10 mouse cellular contexts compared by ENCODE assay signal in genomic region chr13:89551502-89551901, GRCm38 (mm10). TPM values are rescaled to one million over a fixed set of nuclear protein-coding genes. Genes with fewer than 3 reads are reported as not detected.
A peak's percentile ranks its signal among the peaks of the same experiment; 100 is the strongest.
DNase-seq lines count a peak whose midpoint lies in the region; ATAC-seq and TF ChIP-seq lines count a peak whose summit lies in the region.
"Had no signal": no experiment of that assay in that cellular context is flagged by ENCODE, and none has a peak within 500 bp of the region (broad histone marks: within the 10 kb centered on the region; RNA-seq: fewer than 3 reads in every experiment).

No protein-coding gene starts in this region.

- 23% methylated on average over 1 of the region's 1 CpGs for WGBS in hindbrain, embryonic 11.5 days
- 18% methylated on average over 1 of the region's 1 CpGs for WGBS in hindbrain, embryonic 10.5 days
- 5% methylated on average over 1 of the region's 1 CpGs for WGBS in liver, postnatal 0 days (ENCODE audit: insufficient replicate concordance)
- 16% methylated on average over 1 of the region's 1 CpGs for WGBS in liver, embryonic 11.5 days
- 21% methylated on average over 1 of the region's 1 CpGs for WGBS in embryonic facial prominence, embryonic 10.5 days

- ATAC-seq in hindbrain, embryonic 11.5 days (ENCODE audit: low FRiP score) = no peak
- no peak for ATAC-seq in liver, postnatal 0 days
- no peak for ATAC-seq in liver, embryonic 11.5 days (replicated peaks; ENCODE audit: low FRiP score)

- H3K27ac ChIP-seq in hindbrain, embryonic 11.5 days (ENCODE audit: low read depth, low read length) = no peak overlapping the region
- H3K27ac ChIP-seq in hindbrain, embryonic 10.5 days = no peak overlapping the region
- no peak overlapping the region for H3K27ac ChIP-seq in liver, postnatal 0 days (ENCODE audit: low read depth)
- no peak overlapping the region for H3K27ac ChIP-seq in liver, embryonic 11.5 days (ENCODE audit: low read depth, low read length)
- H3K27ac ChIP-seq in embryonic facial prominence, embryonic 10.5 days (replicated peaks) = no peak overlapping the region

- no peak overlapping the region for H3K4me3 ChIP-seq in hindbrain, embryonic 11.5 days (ENCODE audit: low read depth, low read length)
- H3K4me3 ChIP-seq in hindbrain, embryonic 10.5 days = no peak overlapping the region
- H3K4me3 ChIP-seq in liver, postnatal 0 days (ENCODE audit: low read depth, low read length) = no peak overlapping the region
- H3K4me3 ChIP-seq in liver, embryonic 11.5 days (ENCODE audit: low read depth, low read length) = no peak overlapping the region
- H3K4me3 ChIP-seq in E14TG2a.4 (replicated peaks; ENCODE audit: low read length) = no peak overlapping the region
- H3K4me3 ChIP-seq in embryonic facial prominence, embryonic 10.5 days = no peak overlapping the region
- H3K4me3 ChIP-seq: megakaryocyte, embryonic 14.5 days had no signal

- no peaks in the 10 kb centered on the region for H3K27me3 ChIP-seq in hindbrain, embryonic 11.5 days (ENCODE audit: control insufficient read depth, insufficient read depth, low read length)
- no peaks in the 10 kb centered on the region for H3K27me3 ChIP-seq in hindbrain, embryonic 10.5 days (ENCODE audit: insufficient read depth, poor library complexity, severe bottlenecking)
- H3K27me3 ChIP-seq in liver, postnatal 0 days (ENCODE audit: insufficient read depth, low read length) = no peaks in the 10 kb centered on the region
- no peaks in the 10 kb centered on the region for H3K27me3 ChIP-seq in liver, embryonic 11.5 days (replicated peaks; ENCODE audit: control insufficient read depth, insufficient read depth, low read length)
- H3K27me3 ChIP-seq in E14TG2a.4 (ENCODE audit: insufficient read depth, low read length) = no peaks in the 10 kb centered on the region
- no peaks in the 10 kb centered on the region for H3K27me3 ChIP-seq in embryonic facial prominence, embryonic 10.5 days (replicated peaks; ENCODE audit: low read depth, poor library complexity, severe bottlenecking)
- H3K27me3 ChIP-seq: megakaryocyte, embryonic 14.5 days had no signal

- no peaks in the 10 kb centered on the region for H3K9me3 ChIP-seq in hindbrain, embryonic 11.5 days (ENCODE audit: control insufficient read depth, low read length)
- H3K9me3 ChIP-seq in hindbrain, embryonic 10.5 days = no peaks in the 10 kb centered on the region
- no peaks in the 10 kb centered on the region for H3K9me3 ChIP-seq in liver, postnatal 0 days (ENCODE audit: low read length)
- no peaks in the 10 kb centered on the region for H3K9me3 ChIP-seq in liver, embryonic 11.5 days (ENCODE audit: control insufficient read depth, low read length)
- H3K9me3 ChIP-seq in E14TG2a.4 (ENCODE audit: low read length) = no peaks in the 10 kb centered on the region
- no peaks in the 10 kb centered on the region for H3K9me3 ChIP-seq in embryonic facial prominence, embryonic 10.5 days
- H3K9me3 ChIP-seq: megakaryocyte, embryonic 14.5 days had no signal

- no peaks in the 10 kb centered on the region for H3K36me3 ChIP-seq in hindbrain, embryonic 11.5 days (ENCODE audit: control insufficient read depth, insufficient read depth, low read length)
- no peaks in the 10 kb centered on the region for H3K36me3 ChIP-seq in hindbrain, embryonic 10.5 days
- no peaks in the 10 kb centered on the region for H3K36me3 ChIP-seq in liver, postnatal 0 days (replicated peaks; ENCODE audit: insufficient read depth, low read length)
- no peaks in the 10 kb centered on the region for H3K36me3 ChIP-seq in liver, embryonic 11.5 days (ENCODE audit: control insufficient read depth, insufficient read depth, low read length)
- no peaks in the 10 kb centered on the region for H3K36me3 ChIP-seq in E14TG2a.4 (ENCODE audit: insufficient read depth, low read length)
- no peaks in the 10 kb centered on the region for H3K36me3 ChIP-seq in embryonic facial prominence, embryonic 10.5 days (replicated peaks)

- TF ChIP-seq CTCF in liver, postnatal 0 days (IDR thresholded peaks at IDR 0.05; ENCODE audit: low read depth) = peak; percentile 67
- peak; percentile 68 for TF ChIP-seq CTCF in E14TG2a.4 (conservative IDR thresholded peaks at IDR 0.05; ENCODE audit: low read length)

- H3K4me2 ChIP-seq in hindbrain, embryonic 11.5 days (replicated peaks; ENCODE audit: low read depth, low read length) = no peak overlapping the region
- no peak overlapping the region for H3K4me2 ChIP-seq in liver, postnatal 0 days (ENCODE audit: low read depth, low read length)
- H3K4me2 ChIP-seq in liver, embryonic 11.5 days = no peak overlapping the region

- H3K9ac ChIP-seq in hindbrain, embryonic 11.5 days (ENCODE audit: low read depth, low read length) = no peak overlapping the region
- H3K9ac ChIP-seq in liver, postnatal 0 days (replicated peaks) = no peak overlapping the region
- no peak overlapping the region for H3K9ac ChIP-seq in liver, embryonic 11.5 days (ENCODE audit: low read depth, low read length)

- no peak for TF ChIP-seq EP300 in liver, postnatal 0 days (IDR thresholded peaks at IDR 0.05; ENCODE audit: low read depth)

- no peaks in the 10 kb centered on the region for H3K4me1 ChIP-seq in hindbrain, embryonic 11.5 days (replicated peaks; ENCODE audit: control insufficient read depth, insufficient read depth, low read length)
- H3K4me1 ChIP-seq in hindbrain, embryonic 10.5 days (replicated peaks) = no peaks in the 10 kb centered on the region
- H3K4me1 ChIP-seq in liver, postnatal 0 days (ENCODE audit: insufficient read depth) = no peaks in the 10 kb centered on the region
- H3K4me1 ChIP-seq in liver, embryonic 11.5 days (replicated peaks; ENCODE audit: control insufficient read depth, insufficient read depth, low read length) = no peaks in the 10 kb centered on the region
- H3K4me1 ChIP-seq in E14TG2a.4 (replicated peaks; ENCODE audit: low read depth, low read length) = no peaks in the 10 kb centered on the region
- peaks cover 4% of the 10 kb centered on the region for H3K4me1 ChIP-seq in embryonic facial prominence, embryonic 10.5 days
- H3K4me1 ChIP-seq: megakaryocyte, embryonic 14.5 days had no signal

- DNase-seq in hindbrain, embryonic 11.5 days (ENCODE audit: low spot score) = peak; percentile 53
- DNase-seq in hindbrain, embryonic 10.5 days (ENCODE audit: low spot score) = no peak
- no peak for DNase-seq in liver, postnatal 0 days
- no peak for DNase-seq in liver, embryonic 11.5 days (ENCODE audit: low spot score)
- DNase-seq in embryonic facial prominence, embryonic 10.5 days (ENCODE audit: low spot score) = peak; percentile 14
- DNase-seq in gastrocnemius, adult 18-20 months (ENCODE audit: low spot score) = no peak
- no peak for DNase-seq in spleen, adult 18-20 months
- DNase-seq: thymus, postnatal 14 days had no signal

RNA-seq across cellular contexts. Expression of gene Hapln1, which starts 11.9 kb away (rescaled TPM):
- polyA plus RNA-seq in hindbrain, embryonic 11.5 days (2014; fragmentation: Nextera tagmentation; extraction: Ambion mirVana) = 12.3 and 15.3 TPM in 2 replicates
- 16.9 and 22.7 TPM in 2 replicates for polyA plus RNA-seq in hindbrain, embryonic 10.5 days (2016; fragmentation: Nextera tagmentation; extraction: Ambion mirVana)
- polyA plus RNA-seq in liver, postnatal 0 days (2015; fragmentation: Nextera tagmentation; extraction: Ambion mirVana) = 0.26 TPM in 1 of 2 replicates, not detected in the other
- polyA plus RNA-seq in liver, embryonic 11.5 days (2014; fragmentation: Nextera tagmentation; extraction: Ambion mirVana) = 3.0 and 3.6 TPM in 2 replicates
- 13.0 and 16.9 TPM in 2 replicates for polyA plus RNA-seq in embryonic facial prominence, embryonic 10.5 days (2016; fragmentation: Nextera tagmentation; extraction: Ambion mirVana)
- total RNA-seq in gastrocnemius, adult 18-20 months (2021) = not detected

Comparison
In these comparisons a context has a peak if more than half of its experiments do, and no peak if none do; other contexts are left out.
1. DNase-seq: peak in hindbrain, embryonic 11.5 days (single experiment) and embryonic facial prominence, embryonic 10.5 days (single experiment); none in hindbrain, embryonic 10.5 days (single experiment), liver, postnatal 0 days (single experiment), liver, embryonic 11.5 days (single experiment), gastrocnemius, adult 18-20 months (single experiment) and spleen, adult 18-20 months (0 of 2).